Mouse (Mus musculus): ENCODE data around the gene Col6a2. TPM values are rescaled to one million over a fixed set of nuclear protein-coding genes. Genes with fewer than 3 reads are reported as not detected.

Col6a2 gene
- total RNA-seq, 1 experiment from 2014 or later = 0.27 TPM

- no peak for ATAC-seq (replicated peaks; ENCODE audit: low read depth, poor library complexity, severe bottlenecking)
Measured at GRCm38 (mm10) chr10:76561972-76562371, 61.5 kb downstream of the Col6a2 start, which contains the start of gene Spatc1l. Gene Spatc1l (plus strand): TSS chr10:76562272.

GRCm38 (mm10) chr10:76554061-76554460, 69.4 kb downstream of the Col6a2 start:
- ATAC-seq (replicated peaks; ENCODE audit: low read depth, poor library complexity, severe bottlenecking) = 0 out of 2 replicates have a peak, but pooled peaks have one; percentile 15

- ATAC-seq (replicated peaks; ENCODE audit: low read depth, poor library complexity, severe bottlenecking) = no peak
Measured at GRCm38 (mm10) chr10:76551556-76551955, 71.9 kb downstream of the Col6a2 start.

GRCm38 (mm10) chr10:76550458-76550857, 73.0 kb downstream of the Col6a2 start:
- ATAC-seq (replicated peaks; ENCODE audit: low read depth, poor library complexity, severe bottlenecking) = 0 out of 2 replicates have a peak, but pooled peaks have one; percentile 36

GRCm38 (mm10) chr10:76548218-76548617, 75.2 kb downstream of the Col6a2 start:
- ATAC-seq (replicated peaks; ENCODE audit: low read depth, poor library complexity, severe bottlenecking) = no peak

GRCm38 (mm10) chr10:76546566-76546965, 76.9 kb downstream of the Col6a2 start:
- ATAC-seq (replicated peaks; ENCODE audit: low read depth, poor library complexity, severe bottlenecking) = no peak

Other genes with a start within 250 kb of the Col6a2 start
- gene AC141477.1, start 183.2 kb downstream of the Col6a2 start, total RNA-seq (2017) = 9.6 TPM in 1 of 2 replicates, not detected in the other
- gene Pcnt, start 180.8 kb downstream of the Col6a2 start, total RNA-seq (2017) = 70.6 and 77.7 TPM in 2 replicates
- not detected in 2 replicates for gene 2610028H24Rik, start 174.5 kb downstream of the Col6a2 start, total RNA-seq (2017)
- 95.8 and 110 TPM in 2 replicates for gene Mcm3ap, start 154.7 kb downstream of the Col6a2 start, total RNA-seq (2017)
- 5.3 and 8.8 TPM in 2 replicates for gene Ybey, start 154.5 kb downstream of the Col6a2 start, total RNA-seq (2017)
- 4.2 and 5.1 TPM in 2 replicates for gene Lss, start 92.0 kb downstream of the Col6a2 start, total RNA-seq (2017)
- not detected in 2 replicates for gene Spatc1l, start 61.4 kb downstream of the Col6a2 start, total RNA-seq (2017)
- not detected in 2 replicates for gene Ftcd, start 48.0 kb downstream of the Col6a2 start, total RNA-seq (2017)
- not detected in 2 replicates for gene Col6a1, start 102.5 kb upstream of the Col6a2 start, total RNA-seq (2017)